ENCODE assay signal across 8 mouse cellular contexts in genomic region chr2:115513774-115514231, GRCm38 (mm10).
DNase-seq lines count a peak whose midpoint lies in the region; ATAC-seq lines count a peak whose summit lies in the region.

No protein-coding gene starts in this region.

- no peak overlapping the region for H3K9ac ChIP-seq in midbrain, embryonic 11.5 days (ENCODE audit: low read length)
- H3K9ac ChIP-seq in midbrain, embryonic 16.5 days (ENCODE audit: low read depth, low read length): no peak overlapping the region
- H3K9ac ChIP-seq in hindbrain, embryonic 12.5 days: no peak overlapping the region
- H3K9ac ChIP-seq in limb, embryonic 13.5 days: no peak overlapping the region
- H3K9ac ChIP-seq in liver, embryonic 12.5 days: no peak overlapping the region

- no peak overlapping the region for H3K4me3 ChIP-seq in midbrain, embryonic 11.5 days (ENCODE audit: low read depth, low read length)
- H3K4me3 ChIP-seq in midbrain, embryonic 16.5 days (ENCODE audit: low read depth, low read length): no peak overlapping the region
- no peak overlapping the region for H3K4me3 ChIP-seq in hindbrain, embryonic 12.5 days
- H3K4me3 ChIP-seq in limb, embryonic 13.5 days: no peak overlapping the region
- no peak overlapping the region for H3K4me3 ChIP-seq in liver, embryonic 12.5 days

- DNase-seq in midbrain, embryonic 11.5 days (ENCODE audit: low spot score, missing footprints): peak; percentile 91
- peak; percentile 85 for DNase-seq in embryo, embryonic 10.5 days (ENCODE audit: low spot score)
- peak; percentile 59 for DNase-seq in yolk sac, embryonic 10.5 days (ENCODE audit: low spot score)
- DNase-seq in spleen, postnatal 10 days (ENCODE audit: low spot score in 2 of 2): no peak

- no peaks in the 10 kb centered on the region for H3K9me3 ChIP-seq in midbrain, embryonic 11.5 days (ENCODE audit: control insufficient read depth, low read length)
- H3K9me3 ChIP-seq in midbrain, embryonic 16.5 days (replicated peaks; ENCODE audit: control insufficient read depth, low read length, poor library complexity, severe bottlenecking): no peaks in the 10 kb centered on the region
- no peaks in the 10 kb centered on the region for H3K9me3 ChIP-seq in hindbrain, embryonic 12.5 days (replicated peaks)
- H3K9me3 ChIP-seq in limb, embryonic 13.5 days: no peaks in the 10 kb centered on the region
- H3K9me3 ChIP-seq in liver, embryonic 12.5 days (replicated peaks): no peaks in the 10 kb centered on the region

- H3K36me3 ChIP-seq in midbrain, embryonic 11.5 days (ENCODE audit: control insufficient read depth, insufficient read depth, low read length): no peaks in the 10 kb centered on the region
- H3K36me3 ChIP-seq in midbrain, embryonic 16.5 days (ENCODE audit: control insufficient read depth, insufficient read depth, low read length): no peaks in the 10 kb centered on the region
- H3K36me3 ChIP-seq in hindbrain, embryonic 12.5 days: no peaks in the 10 kb centered on the region
- H3K36me3 ChIP-seq in limb, embryonic 13.5 days: no peaks in the 10 kb centered on the region
- no peaks in the 10 kb centered on the region for H3K36me3 ChIP-seq in liver, embryonic 12.5 days

- H3K27ac ChIP-seq in midbrain, embryonic 11.5 days (ENCODE audit: low read depth, low read length): no peak overlapping the region
- H3K27ac ChIP-seq in midbrain, embryonic 16.5 days (ENCODE audit: low read length): no peak overlapping the region
- peak overlapping the region; percentile 62 for H3K27ac ChIP-seq in hindbrain, embryonic 12.5 days
- H3K27ac ChIP-seq in limb, embryonic 13.5 days: no peak overlapping the region
- no peak overlapping the region for H3K27ac ChIP-seq in liver, embryonic 12.5 days

- ATAC-seq in midbrain, embryonic 11.5 days (ENCODE audit: low FRiP score): peak; percentile 33; the same call in 1 of the 2 replicates
- ATAC-seq in midbrain, embryonic 16.5 days: no peak
- peak; percentile 29; the same call in 1 of the 2 replicates for ATAC-seq in hindbrain, embryonic 12.5 days (ENCODE audit: low FRiP score)
- ATAC-seq in limb, embryonic 13.5 days (ENCODE audit: low FRiP score, low read depth): no peak
- ATAC-seq in liver, embryonic 12.5 days: no peak

- no peaks in the 10 kb centered on the region for H3K27me3 ChIP-seq in midbrain, embryonic 11.5 days (ENCODE audit: control insufficient read depth, insufficient read depth, low read length)
- no peaks in the 10 kb centered on the region for H3K27me3 ChIP-seq in midbrain, embryonic 16.5 days (ENCODE audit: control insufficient read depth, insufficient read depth, low read depth, low read length)
- no peaks in the 10 kb centered on the region for H3K27me3 ChIP-seq in hindbrain, embryonic 12.5 days
- peaks cover 36% of the 10 kb centered on the region for H3K27me3 ChIP-seq in limb, embryonic 13.5 days
- no peaks in the 10 kb centered on the region for H3K27me3 ChIP-seq in liver, embryonic 12.5 days (replicated peaks)

- WGBS in midbrain, embryonic 11.5 days: 12% methylated on average over 8 of the region's 8 CpGs
- WGBS in midbrain, embryonic 16.5 days: 13% methylated on average over 8 of the region's 8 CpGs
- 9% methylated on average over 8 of the region's 8 CpGs for whole genome bisulfite sequencing in hindbrain, embryonic 12.5 days
- 5% methylated on average over 8 of the region's 8 CpGs for WGBS in limb, embryonic 13.5 days
- 23% methylated on average over 8 of the region's 8 CpGs for WGBS in liver, embryonic 12.5 days (ENCODE audit: insufficient replicate concordance)

- H3K4me2 ChIP-seq in midbrain, embryonic 11.5 days: no peak overlapping the region
- H3K4me2 ChIP-seq in midbrain, embryonic 16.5 days (ENCODE audit: low read length): no peak overlapping the region
- H3K4me2 ChIP-seq in hindbrain, embryonic 12.5 days (replicated peaks): peak overlapping the region; percentile 5; the same call in 1 of the 2 replicates
- peak overlapping the region; percentile 32; the same call in 1 of the 2 replicates for H3K4me2 ChIP-seq in limb, embryonic 13.5 days (replicated peaks)
- H3K4me2 ChIP-seq in liver, embryonic 12.5 days: no peak overlapping the region

- peaks cover 2% of the 10 kb centered on the region; the same call in 1 of the 2 replicates for H3K4me1 ChIP-seq in midbrain, embryonic 11.5 days (ENCODE audit: control insufficient read depth, insufficient read depth, low read length)
- 0 out of 2 replicates have a peak, but pooled peaks cover 2% of the 10 kb centered on the region for H3K4me1 ChIP-seq in midbrain, embryonic 16.5 days (ENCODE audit: control insufficient read depth, insufficient read depth, low read length)
- H3K4me1 ChIP-seq in hindbrain, embryonic 12.5 days: peaks cover 13% of the 10 kb centered on the region
- H3K4me1 ChIP-seq in limb, embryonic 13.5 days: peaks cover 26% of the 10 kb centered on the region
- H3K4me1 ChIP-seq in liver, embryonic 12.5 days: peaks cover 4% of the 10 kb centered on the region; the same call in 1 of the 2 replicates

Comparison
In these comparisons a context has a peak if more than half of its experiments do, and no peak if none do; other contexts are left out.
1. ATAC-seq: peak in midbrain, embryonic 11.5 days (single experiment) and hindbrain, embryonic 12.5 days (single experiment); none in midbrain, embryonic 16.5 days (single experiment), limb, embryonic 13.5 days (single experiment) and liver, embryonic 12.5 days (single experiment).
2. DNase-seq: peak in midbrain, embryonic 11.5 days (single experiment), embryo, embryonic 10.5 days (single experiment) and yolk sac, embryonic 10.5 days (single experiment); none in spleen, postnatal 10 days (0 of 2).
3. H3K4me2 ChIP-seq: peak in hindbrain, embryonic 12.5 days (single experiment) and limb, embryonic 13.5 days (single experiment); none in midbrain, embryonic 11.5 days (single experiment), midbrain, embryonic 16.5 days (single experiment) and liver, embryonic 12.5 days (single experiment).